Mouse (Mus musculus) heart, adult 2 months (tissue): ENCODE results near the gene Insr. TPM values are rescaled to one million over a fixed set of nuclear protein-coding genes. Genes with fewer than 3 reads are reported as not detected.
"Not testable (repeated sequence)": the region's sequence is repeated elsewhere in the genome, so short reads cannot be mapped to it uniquely, and the experiment has no call there.

Experiments used
- DNase-seq, 2 experiments: peaks; one replicate each; pipeline ENCODE4 v3.0.0; 2021
- H3K27ac ChIP-seq: fragments of 200-600 bp; 2 replicates; pipeline ENCODE4 v1.8.1; 2022
- H3K27me3 ChIP-seq: fragments of 200-500 bp; 2 replicates; pipeline ENCODE4 v1.6.1; 2012; ENCODE audit warnings: mild to moderate bottlenecking, low read length, inconsistent platforms, mixed read lengths; ENCODE audit not compliant: control insufficient read depth, insufficient read depth
- H3K36me3 ChIP-seq: fragments of 200-500 bp; 2 replicates; pipeline ENCODE4 v1.6.1; 2012; ENCODE audit warnings: low read length, inconsistent platforms; ENCODE audit not compliant: control insufficient read depth, insufficient read depth
- H3K4me1 ChIP-seq: fragments of 200-500 bp; 2 replicates; pipeline ENCODE4 v1.6.1; 2011; ENCODE audit warnings: low read length; ENCODE audit not compliant: control insufficient read depth, insufficient read depth
- H3K4me3 ChIP-seq: fragments of 200-600 bp; 2 replicates; pipeline ENCODE4 v1.8.1; 2022
- H3K79me2 ChIP-seq: fragments of 200-500 bp; replicated peaks from 2 replicates; pipeline ENCODE4 v1.6.1; 2012; ENCODE audit warnings: mild to moderate bottlenecking, inconsistent platforms, low read length, moderate library complexity, mixed read lengths; ENCODE audit not compliant: control insufficient read depth, insufficient read depth
- H3K9ac ChIP-seq: fragments of 200-500 bp; 2 replicates; pipeline ENCODE4 v1.6.1; 2012; ENCODE audit warnings: low read depth, mild to moderate bottlenecking, control low read depth, inconsistent platforms, low read length, mixed read lengths
- CTCF ChIP-seq: fragments of 200-600 bp; IDR thresholded peaks from 2 replicates; pipeline ENCODE4 v1.8.1; 2022; ENCODE audit warnings: antibody characterized with exemption, mild to moderate bottlenecking, moderate library complexity
- EP300 ChIP-seq: fragments of 200-500 bp; IDR thresholded peaks from 2 replicates; pipeline ENCODE4 v1.6.1; 2011; ENCODE audit warnings: low read depth, low read length, control low read depth; ENCODE audit not compliant: insufficient read depth
- POLR2A ChIP-seq: fragments of 200-500 bp; IDR thresholded peaks from 2 replicates; pipeline ENCODE4 v1.6.1; 2011; ENCODE audit warnings: mild to moderate bottlenecking, low read depth, low read length, control low read depth; ENCODE audit not compliant: insufficient read depth
- WGBS: fragments of 180-500 bp; shearing (Covaris S2); methylation state at CpG from one replicate; pipeline ENCODE4 v1.1.7; 2018; 5-methylcytosine and 5-hydroxymethylcytosine counted together
- intact Hi-C: fragments of 180-260 bp; cut with DNase I; formaldehyde crosslinking; loops from one replicate; pipeline ENCODE4 v1.15.1; 2025
- polyA plus RNA-seq: library from polyadenylated mRNA; depleted of rRNA; stranded (reverse); fragments of >200 nt; gene quantifications from 2 replicates; pipeline ENCODE4 v1.2.3, GENCODE M21; 2012
- total RNA-seq, 2 experiments: library from RNA; stranded (reverse); gene quantifications; 2 replicates each; pipeline ENCODE4 v1.2.3; 2021

Gene Insr
- total and polyA plus RNA-seq, 3 experiments, result 24.6 to 145 (median 112) TPM

DNA sequence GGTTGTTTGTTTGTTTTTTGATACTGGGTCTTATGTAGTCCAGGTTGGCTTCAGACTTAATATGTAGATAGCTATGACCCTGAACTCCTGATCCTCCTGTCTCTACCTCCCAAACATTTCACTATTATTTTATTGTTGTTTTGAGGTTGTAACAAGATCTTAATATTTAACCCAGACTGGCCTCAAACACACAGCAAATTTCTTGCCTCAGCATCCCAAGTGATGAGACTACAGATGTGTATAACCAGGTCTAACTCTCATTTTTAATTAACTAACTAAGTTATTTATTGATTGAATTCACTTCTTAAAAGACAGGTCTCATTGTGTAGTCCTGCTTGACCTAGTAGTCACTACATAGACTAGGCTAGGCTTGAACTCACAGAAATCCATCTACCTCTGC, 88.4 kb downstream of the Insr start:
- intact Hi-C loops, result no loop called here
- Histone ChIP-seq H3K27ac (no peak overlapping the region), H3K9ac (no peak overlapping the region), H3K36me3 (peaks cover 33% of the 10 kb centered on the region), H3K4me3 (no peak overlapping the region), H3K79me2 (no peaks in the 10 kb centered on the region; the same call in 1 of the 2 replicates), H3K27me3 (no peaks in the 10 kb centered on the region), H3K4me1 (peaks cover 2% of the 10 kb centered on the region)
- DNase-seq, result no peak
- TF ChIP-seq CTCF, result no peak
- TF ChIP-seq EP300, result no peak
- no peak for TF ChIP-seq POLR2A

DNA sequence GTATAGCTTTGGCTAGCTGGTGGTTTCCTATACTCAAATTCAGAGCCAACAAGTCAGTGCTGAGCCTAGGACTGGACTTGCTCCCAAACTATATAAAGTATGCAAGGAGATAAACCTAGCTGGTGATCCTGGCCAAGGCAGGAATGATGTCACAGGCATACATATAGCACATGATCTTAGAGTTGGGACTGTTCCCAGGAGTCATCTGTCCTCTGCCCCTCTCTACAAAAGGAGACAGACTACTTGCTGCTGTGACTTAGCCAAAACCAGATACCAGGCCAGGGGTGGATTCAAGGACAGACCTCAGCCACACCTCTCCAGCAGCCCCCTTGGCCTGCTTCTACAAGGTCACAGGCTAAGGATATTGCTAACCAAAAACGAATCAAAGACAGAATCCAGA, 92.0 kb downstream of the Insr start:
- intact Hi-C loops, result loop anchor here (5.0 kb wide), 1 partner anchor 35 kb away; no protein-coding TSS in a partner anchor
- Histone ChIP-seq H3K4me1 (peaks cover 2% of the 10 kb centered on the region), H3K36me3 (peaks cover 34% of the 10 kb centered on the region), H3K27me3 (no peaks in the 10 kb centered on the region), H3K4me3 (no peak overlapping the region), H3K9ac (no peak overlapping the region), H3K27ac (peak overlapping the region; percentile 83), H3K79me2 (no peaks in the 10 kb centered on the region; the same call in 1 of the 2 replicates)
- peak; percentile 44 to 79 for DNase-seq
- WGBS, result 43% methylated on average over 1 of the region's 1 CpGs
- TF ChIP-seq EP300 (peak; percentile 90), CTCF (no peak), POLR2A (no peak)

DNA sequence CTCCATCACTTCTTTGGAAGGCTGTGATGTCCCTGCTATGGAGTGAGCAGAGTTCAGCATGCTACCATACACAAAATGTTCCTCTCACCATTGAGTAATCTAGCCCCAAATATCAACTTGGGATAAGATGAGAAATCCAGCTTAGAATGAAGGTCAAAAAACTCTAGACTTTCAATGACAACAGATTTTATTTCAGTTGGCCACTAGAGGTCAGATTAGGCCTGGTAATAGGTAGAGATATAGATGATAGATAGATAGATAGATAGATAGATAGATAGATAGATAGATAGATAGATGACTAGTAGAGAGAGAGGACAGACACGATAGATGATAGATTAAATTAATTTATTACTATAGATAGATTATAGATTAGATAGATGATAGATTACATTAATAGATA, 99.5 kb downstream of the Insr start:
- intact Hi-C loops, result loop anchor here (1.0 to 5.0 kb wide), 2 partner anchors 97 to 150 kb away; partner anchors contain the start of gene Insr
- Histone ChIP-seq H3K4me1 (no peaks in the 10 kb centered on the region), H3K4me3 (no peak overlapping the region), H3K27ac (no peak overlapping the region), H3K79me2 (no peaks in the 10 kb centered on the region), H3K9ac (no peak overlapping the region), H3K36me3 (no peaks in the 10 kb centered on the region; the same call in 1 of the 2 replicates), H3K27me3 (no peaks in the 10 kb centered on the region)
- 62% methylated on average over 1 of the region's 1 CpGs for WGBS
- no peak for DNase-seq
- TF ChIP-seq CTCF (peak; percentile 72), EP300 (no peak)

DNA sequence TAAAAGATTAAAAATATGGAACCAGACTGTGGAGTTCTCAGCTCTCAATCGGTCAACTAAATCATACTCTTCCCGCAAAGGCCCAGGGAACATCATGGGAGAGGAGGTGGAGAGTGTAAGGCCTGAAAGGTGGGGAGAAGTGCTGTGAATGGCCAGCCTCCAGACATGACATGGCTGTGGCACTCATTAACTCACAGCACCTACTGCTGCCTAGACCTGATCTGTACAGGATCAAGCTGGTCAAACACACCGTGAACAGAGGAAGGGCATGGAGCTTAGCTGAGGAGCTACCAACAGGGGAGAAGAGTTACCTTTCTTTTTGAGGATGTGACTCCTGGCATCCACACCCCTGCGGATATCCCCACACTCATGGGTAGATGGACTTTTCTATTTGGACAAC, 102.0 kb downstream of the Insr start:
- Histone ChIP-seq H3K4me3 (no peak overlapping the region), H3K27me3 (no peaks in the 10 kb centered on the region), H3K4me1 (no peaks in the 10 kb centered on the region), H3K9ac (no peak overlapping the region), H3K27ac (no peak overlapping the region), H3K79me2 (no peaks in the 10 kb centered on the region), H3K36me3 (peaks cover 9% of the 10 kb centered on the region)
- no peak for DNase-seq
- intact Hi-C loops, result no loop called here
- WGBS, result 94% methylated on average over 4 of the region's 4 CpGs
- TF ChIP-seq CTCF (no peak), POLR2A (no peak), EP300 (no peak)

- Histone ChIP-seq H3K36me3 (peaks cover 23% of the 10 kb centered on the region), H3K27me3 (no peaks in the 10 kb centered on the region), H3K27ac (no peak overlapping the region), H3K4me3 (no peak overlapping the region), H3K4me1 (no peaks in the 10 kb centered on the region), H3K79me2 (no peaks in the 10 kb centered on the region), H3K9ac (no peak overlapping the region)
- intact Hi-C loops, result no loop called here
- no peak for TF ChIP-seq CTCF
- no peak for TF ChIP-seq EP300
- TF ChIP-seq POLR2A, result no peak
- DNase-seq, result no peak
- 67% methylated on average over 1 of the region's 1 CpGs for WGBS
Measured at GRCm38 (mm10) chr8:3172246-3172645, 107.2 kb downstream of the Insr start.

DNA sequence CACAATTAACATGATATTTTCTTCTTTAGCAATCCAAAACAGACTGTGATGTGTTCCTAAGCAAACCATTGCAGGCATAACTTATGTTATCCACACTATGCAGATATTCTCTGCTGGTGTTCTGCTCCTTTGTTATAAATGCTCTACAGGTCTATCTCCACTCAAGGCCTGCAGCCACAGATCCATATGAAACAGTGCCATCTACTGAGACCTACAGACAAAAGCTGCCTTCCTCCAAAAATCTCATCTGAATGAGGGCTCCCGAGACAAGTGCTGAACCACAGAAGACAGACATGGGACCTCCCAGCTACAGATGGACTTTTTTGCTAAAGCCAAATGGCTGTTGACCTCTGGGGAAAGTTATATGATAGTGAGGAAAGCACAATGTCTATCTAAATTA, 132.9 kb downstream of the Insr start:
- Histone ChIP-seq H3K79me2 (no peaks in the 10 kb centered on the region), H3K27me3 (no peaks in the 10 kb centered on the region), H3K9ac (no peak overlapping the region), H3K27ac (no peak overlapping the region), H3K4me3 (no peak overlapping the region), H3K4me1 (no peaks in the 10 kb centered on the region), H3K36me3 (no peaks in the 10 kb centered on the region)
- TF ChIP-seq POLR2A, result no peak
- no peak for TF ChIP-seq EP300
- peak; percentile 43 for TF ChIP-seq CTCF
- WGBS, result 54% methylated on average over 1 of the region's 1 CpGs
- DNase-seq, result no peak
- intact Hi-C loops, result no loop called here

- 73% methylated on average over 5 of the region's 5 CpGs for WGBS
- H3K36me3 ChIP-seq, intact Hi-C loops: not testable (repeated sequence)
Measured at GRCm38 (mm10) chr8:3100416-3100815, 179.0 kb downstream of the Insr start.

More at GRCm38 (mm10) chr8:3100416-3100815, 179.0 kb downstream of the Insr start:
- H3K4me1 ChIP-seq, H3K27ac ChIP-seq, H3K4me3 ChIP-seq, H3K27me3 ChIP-seq, DNase-seq, H3K79me2 ChIP-seq, H3K9ac ChIP-seq: not testable (repeated sequence)
